Mouse (Mus musculus): ENCODE data around the gene Accs.

- TF ChIP-seq POLR2A (IDR thresholded peaks at IDR 0.05; ENCODE audit: extremely low read depth, insufficient read depth, low read length) (no peak), CTCF (IDR thresholded peaks at IDR 0.05; ENCODE audit: low read depth, low read length) (no peak)
These were observed 64.9 kb downstream of the Accs start for GRCm38 (mm10) chr2:93784721-93785431.
